Mouse (Mus musculus) lung, embryonic 14.5 days (tissue): ENCODE data around the gene Cadm1. TPM values are rescaled to one million over a fixed set of nuclear protein-coding genes. Genes with fewer than 3 reads are reported as not detected.

Source experiments
- ATAC-seq: fragments of 200-750 bp; cut with Nextera tagmentation; 2 replicates; pipeline ENCODE4 v1.8.0; 2017; ENCODE audit warnings: mild to moderate bottlenecking, moderate TSS enrichment, moderate library complexity; ENCODE audit not compliant: insufficient read depth
- DNase-seq: peaks from one replicate; pipeline ENCODE4 v3.0.0-alpha.2; 2015
- H3K27ac ChIP-seq: fragments of 300-500 bp; sonication (generic); 2 replicates; pipeline ENCODE4 v1.5.1; 2014; ENCODE audit warnings: low read depth, mild to moderate bottlenecking, moderate library complexity
- H3K27me3 ChIP-seq: fragments of 300-500 bp; sonication (generic); 2 replicates; pipeline ENCODE4 v1.6.1; 2014; ENCODE audit warnings: low read length, control low read depth; ENCODE audit not compliant: insufficient read depth
- H3K36me3 ChIP-seq: fragments of 300-500 bp; sonication (generic); 2 replicates; pipeline ENCODE4 v1.6.1; 2014; ENCODE audit warnings: control low read depth; ENCODE audit not compliant: insufficient read depth
- H3K4me1 ChIP-seq: fragments of 300-500 bp; sonication (generic); 2 replicates; pipeline ENCODE4 v1.6.1; 2014; ENCODE audit warnings: antibody characterized with exemption, control low read depth; ENCODE audit not compliant: insufficient read depth
- H3K4me2 ChIP-seq: fragments of 300-500 bp; sonication (generic); 2 replicates; pipeline ENCODE4 v1.6.1; 2014; ENCODE audit warnings: mild to moderate bottlenecking
- H3K4me3 ChIP-seq: fragments of 300-500 bp; sonication (generic); 2 replicates; pipeline ENCODE4 v1.5.1; 2014; ENCODE audit warnings: low read depth, low read length
- H3K9ac ChIP-seq: fragments of 300-500 bp; sonication (generic); 2 replicates; pipeline ENCODE4 v1.6.1; 2014
- H3K9me3 ChIP-seq: fragments of 300-500 bp; sonication (generic); 2 replicates; pipeline ENCODE4 v1.6.1; 2016; ENCODE audit warnings: low read depth, low read length, control low read depth
- CTCF ChIP-seq: IDR thresholded peaks from 2 replicates; pipeline ENCODE4 v1.5.1; 2016; ENCODE audit warnings: antibody characterized with exemption, low read depth
- WGBS: fragments of 180-500 bp; shearing (Covaris S2); extraction: QIAGEN DNeasy Blood & Tissue Kit; methylation state at CpG from one replicate; pipeline ENCODE4 v1.1.7; 2014; 5-methylcytosine and 5-hydroxymethylcytosine counted together
- polyA plus RNA-seq: library from polyadenylated mRNA; unstranded; fragments of >200 nt; fragmentation: Nextera tagmentation; extraction: Ambion mirVana; gene quantifications from 2 replicates; pipeline ENCODE4 v1.2.1, GENCODE M21; 2014

The Cadm1 gene
- polyA plus RNA-seq, 1 experiment from 2014 or later: 94.5 TPM

DNA sequence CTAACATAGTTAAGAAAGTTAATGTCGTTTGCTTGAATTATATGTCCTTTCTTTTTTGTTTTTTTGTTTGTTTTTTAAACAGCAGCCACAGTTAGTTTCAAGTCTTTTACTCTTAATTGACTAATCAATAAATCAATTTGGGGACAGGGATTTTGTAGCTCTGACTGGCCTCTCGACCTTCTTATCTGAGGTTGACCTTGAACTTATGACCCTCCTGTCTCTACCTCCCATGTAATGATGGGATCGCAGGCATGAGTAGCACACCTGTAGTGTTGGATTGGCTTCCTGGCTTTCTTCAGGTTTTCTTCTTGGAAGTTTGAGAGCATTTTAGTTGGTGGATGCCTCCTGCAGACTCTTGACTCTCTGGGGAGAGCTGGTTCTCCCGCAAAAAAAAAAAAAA, 53.3 kb downstream of the Cadm1 start:
- ATAC-seq: no peak

DNA sequence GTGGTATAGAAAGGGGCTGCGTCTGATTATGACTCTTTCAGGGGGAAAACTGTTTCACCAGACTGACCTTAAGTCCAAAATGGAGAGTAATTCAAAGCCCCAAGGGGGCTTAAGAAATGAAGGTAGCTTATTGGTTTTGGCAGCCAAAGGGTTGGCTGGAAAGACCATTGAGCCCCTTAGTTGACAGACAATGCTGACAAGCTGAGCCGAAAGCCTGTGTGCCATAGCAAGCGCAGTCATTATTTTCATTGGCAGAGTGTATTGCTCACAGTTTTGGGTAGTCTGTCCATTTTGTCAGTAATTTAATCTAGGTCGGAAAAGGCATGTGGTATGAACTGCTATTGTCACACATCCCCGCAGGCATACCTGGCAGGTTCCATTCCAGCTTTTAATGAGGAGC, 56.2 kb downstream of the Cadm1 start:
- Histone ChIP-seq H3K36me3 (no peaks in the 10 kb centered on the region), H3K4me3 (no peak overlapping the region), H3K27me3 (no peaks in the 10 kb centered on the region), H3K9ac (no peak overlapping the region), H3K4me1 (peaks cover 10% of the 10 kb centered on the region; the same call in 1 of the 2 replicates), H3K9me3 (no peaks in the 10 kb centered on the region), H3K27ac (no peak overlapping the region), H3K4me2 (no peak overlapping the region)
- DNase-seq (no peak), ATAC-seq (no peak)
- TF ChIP-seq CTCF: no peak
- WGBS: 80% methylated on average over 5 of the region's 5 CpGs

More for the DNA sequence above, 53.3 kb downstream of the Cadm1 start:
- Histone ChIP-seq H3K9ac (no peak overlapping the region), H3K4me3 (no peak overlapping the region), H3K4me2 (no peak overlapping the region), H3K36me3 (no peaks in the 10 kb centered on the region), H3K4me1 (peaks cover 10% of the 10 kb centered on the region; the same call in 1 of the 2 replicates), H3K27me3 (no peaks in the 10 kb centered on the region), H3K27ac (no peak overlapping the region), H3K9me3 (no peaks in the 10 kb centered on the region)
- no peak for TF ChIP-seq CTCF
- DNase-seq: no peak
- 60% methylated on average over 4 of the region's 4 CpGs for WGBS

DNA sequence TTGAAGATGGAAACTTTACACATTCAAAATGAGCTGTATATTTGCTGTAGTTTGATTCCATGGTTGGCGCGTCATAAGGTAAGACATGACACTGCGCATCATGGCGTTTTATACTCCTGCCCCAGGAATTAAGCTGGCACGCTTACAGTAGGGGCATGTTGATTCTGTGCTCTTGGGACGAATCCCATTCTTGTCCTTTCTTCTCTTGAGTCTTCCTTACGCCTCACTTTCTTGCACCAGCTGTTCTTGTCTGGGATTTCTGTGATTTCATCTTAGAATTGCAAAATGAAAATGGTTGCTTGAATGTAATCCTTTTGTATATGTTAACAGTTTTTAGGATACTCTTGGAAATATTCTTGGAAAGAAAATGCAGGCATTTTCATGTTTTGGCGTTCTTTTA, 56.9 kb downstream of the Cadm1 start:
- Histone ChIP-seq H3K4me1 (peaks cover 8% of the 10 kb centered on the region; the same call in 1 of the 2 replicates), H3K27ac (no peak overlapping the region), H3K4me2 (no peak overlapping the region), H3K9me3 (no peaks in the 10 kb centered on the region), H3K27me3 (no peaks in the 10 kb centered on the region), H3K36me3 (no peaks in the 10 kb centered on the region), H3K4me3 (no peak overlapping the region), H3K9ac (no peak overlapping the region)
- TF ChIP-seq CTCF: no peak
- 85% methylated on average over 8 of the region's 8 CpGs for WGBS
- no peak for ATAC-seq
- DNase-seq: no peak

DNA sequence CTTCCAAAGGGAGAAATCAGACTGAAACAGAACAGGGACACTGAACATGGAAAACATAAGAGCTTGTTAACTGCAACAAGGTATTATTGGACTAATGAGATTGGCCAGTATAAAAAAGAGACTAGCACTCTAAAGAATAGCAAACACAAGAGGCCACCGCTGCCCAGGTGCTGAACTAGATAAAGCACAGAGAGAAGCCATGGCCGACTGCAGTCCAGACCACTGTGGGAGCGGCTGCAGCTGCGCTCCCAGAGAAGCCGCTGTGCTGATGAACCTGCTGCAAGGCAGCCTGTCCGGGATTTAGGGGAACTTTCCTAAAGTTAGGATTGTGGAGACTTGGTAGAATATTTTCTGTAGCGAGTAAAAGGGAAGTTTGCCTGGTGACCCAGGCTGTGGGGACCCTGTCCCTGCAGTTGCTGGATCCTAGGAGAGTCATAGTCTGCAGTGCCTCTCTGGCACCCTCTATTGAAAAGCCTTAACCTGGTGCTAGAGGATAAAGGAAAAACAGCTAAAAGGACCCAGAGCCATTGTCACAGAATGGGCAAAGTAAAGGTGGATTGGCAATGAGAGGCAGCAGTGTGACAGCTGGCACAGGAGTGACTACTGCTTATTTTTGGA, 57.7 kb downstream of the Cadm1 start:
- Histone ChIP-seq H3K4me1 (peaks cover 5% of the 10 kb centered on the region; the same call in 1 of the 2 replicates), H3K4me3 (no peak overlapping the region), H3K36me3 (no peaks in the 10 kb centered on the region), H3K27ac (no peak overlapping the region), H3K27me3 (no peaks in the 10 kb centered on the region), H3K4me2 (no peak overlapping the region), H3K9me3 (no peaks in the 10 kb centered on the region), H3K9ac (no peak overlapping the region)
- no peak for ATAC-seq
- 39% methylated on average over 7 of the region's 7 CpGs for WGBS
- peak; percentile 69 for TF ChIP-seq CTCF
- DNase-seq: peak; percentile 62

DNA sequence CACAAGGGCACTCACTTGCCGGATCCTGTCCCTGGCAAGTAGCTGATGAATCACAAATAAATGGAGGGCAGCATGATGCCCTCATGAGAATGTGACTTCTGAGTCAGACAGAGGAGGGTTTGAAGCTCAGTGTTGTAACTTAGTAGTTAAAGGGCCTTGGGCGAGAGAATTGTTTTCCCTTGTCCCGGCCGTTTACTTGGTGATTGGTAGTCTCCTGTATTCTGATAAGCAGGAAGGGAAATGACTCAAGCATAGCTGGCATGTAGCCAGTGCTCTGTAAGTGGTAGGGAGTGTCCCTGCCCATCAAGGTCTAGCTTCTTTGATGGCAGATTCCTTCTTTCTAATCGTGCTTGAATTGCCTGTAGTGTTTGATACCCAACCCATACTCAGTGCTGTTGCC, 59.9 kb downstream of the Cadm1 start:
- Histone ChIP-seq H3K9ac (no peak overlapping the region), H3K4me2 (no peak overlapping the region), H3K36me3 (no peaks in the 10 kb centered on the region), H3K27me3 (no peaks in the 10 kb centered on the region), H3K4me1 (0 out of 2 replicates have a peak, but pooled peaks cover 2% of the 10 kb centered on the region), H3K4me3 (no peak overlapping the region), H3K27ac (no peak overlapping the region), H3K9me3 (no peaks in the 10 kb centered on the region)
- WGBS: 34% methylated on average over 5 of the region's 5 CpGs
- DNase-seq (peak; percentile 75), ATAC-seq (no peak)
- no peak for TF ChIP-seq CTCF

DNA sequence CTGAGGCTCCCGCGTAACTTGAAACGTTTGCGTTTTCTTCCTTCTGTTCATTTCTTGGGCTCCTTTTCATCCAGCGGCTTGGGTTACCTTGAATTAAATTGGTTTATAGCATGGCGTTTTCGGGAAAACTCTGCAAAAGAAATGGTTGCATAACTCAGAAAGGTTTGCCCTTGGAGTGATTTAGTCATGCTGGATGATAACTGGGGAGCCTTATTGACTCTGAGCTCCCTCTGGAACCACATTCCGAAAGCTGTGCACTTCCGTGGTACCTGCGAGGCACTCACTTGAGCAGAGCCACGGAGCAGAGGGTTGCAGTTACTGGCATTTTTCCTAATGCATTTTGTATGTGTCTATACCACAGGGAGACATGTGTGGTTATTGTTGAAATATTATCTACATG, 71.6 kb downstream of the Cadm1 start:
- no peaks in the 10 kb centered on the region for H3K36me3 ChIP-seq
- H3K4me1 ChIP-seq: no peaks in the 10 kb centered on the region
- no peak overlapping the region for H3K4me3 ChIP-seq
- DNase-seq: no peak
- H3K27ac ChIP-seq: no peak overlapping the region
- TF ChIP-seq CTCF: no peak
- no peak overlapping the region for H3K9ac ChIP-seq
- 84% methylated on average over 11 of the region's 11 CpGs for WGBS
- no peaks in the 10 kb centered on the region for H3K27me3 ChIP-seq
- H3K9me3 ChIP-seq: no peaks in the 10 kb centered on the region
- H3K4me2 ChIP-seq: no peak overlapping the region
- no peak for ATAC-seq

DNA sequence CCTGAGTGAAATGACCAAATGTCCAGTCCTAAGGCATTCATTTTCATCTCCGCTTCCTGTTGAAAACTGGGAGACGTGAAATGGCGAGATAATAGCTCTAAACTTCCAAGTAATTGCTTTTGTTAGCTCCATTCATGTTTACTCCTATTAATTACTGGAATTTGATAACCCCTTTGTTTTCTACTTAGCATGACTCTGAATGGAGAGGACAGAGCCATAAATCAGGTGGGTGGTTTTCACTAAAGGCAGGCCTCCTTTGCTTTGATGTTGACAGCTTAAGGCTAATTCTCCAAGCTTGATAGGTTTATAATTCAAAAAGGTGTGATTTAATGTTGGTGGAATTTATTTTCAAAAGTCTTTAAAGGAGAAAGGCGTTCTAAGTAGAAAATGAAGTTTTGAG, 74.0 kb downstream of the Cadm1 start:
- no peaks in the 10 kb centered on the region for H3K4me1 ChIP-seq
- TF ChIP-seq CTCF: no peak
- H3K36me3 ChIP-seq: no peaks in the 10 kb centered on the region
- no peak for DNase-seq
- no peak overlapping the region for H3K4me2 ChIP-seq
- H3K9me3 ChIP-seq: no peaks in the 10 kb centered on the region
- H3K27ac ChIP-seq: no peak overlapping the region
- ATAC-seq: no peak
- H3K9ac ChIP-seq: no peak overlapping the region
- 67% methylated on average over 4 of the region's 4 CpGs for WGBS
- no peaks in the 10 kb centered on the region for H3K27me3 ChIP-seq
- H3K4me3 ChIP-seq: no peak overlapping the region
